Mouse (Mus musculus): Measurements from ENCODE around the gene Ace3.

- TF ChIP-seq CTCF (IDR thresholded peaks at IDR 0.05; ENCODE audit: low read depth): no peak
- TF ChIP-seq EP300 (IDR thresholded peaks at IDR 0.05; ENCODE audit: low read depth): no peak
These were observed 28.2 kb upstream of the Ace3 start for GRCm38 (mm10) chr11:105966288-105966687.

All from liver, postnatal 0 days (tissue).